Mouse (Mus musculus) heart, embryonic 11.5 days (tissue): Measurements from ENCODE around the gene Coq2. TPM values are rescaled to one million over a fixed set of nuclear protein-coding genes. Genes with fewer than 3 reads are reported as not detected.

Experiments used
- polyA plus RNA-seq: library from polyadenylated mRNA; unstranded; fragments of >200 nt; fragmentation: Nextera tagmentation; extraction: Ambion mirVana; gene quantifications from 2 replicates; pipeline ENCODE4 v1.2.1, GENCODE M21; 2014

The Coq2 gene
- polyA plus RNA-seq, 1 experiment from 2014 or later = 64.3 TPM

Other genes with a start within 250 kb of the Coq2 start
- gene Lin54, start 174.5 kb downstream of the Coq2 start, polyA plus RNA-seq = 13.0 and 14.1 TPM in 2 replicates
- gene Cops4, start 156.8 kb downstream of the Coq2 start, polyA plus RNA-seq = 165 and 180 TPM in 2 replicates
- 7.1 and 8.2 TPM in 2 replicates for gene Plac8, start 102.9 kb downstream of the Coq2 start, polyA plus RNA-seq
- gene Hpse, start 44.6 kb upstream of the Coq2 start, polyA plus RNA-seq = 1.1 and 1.7 TPM in 2 replicates
- 13.1 and 15.3 TPM in 2 replicates for gene Helq, start 123.5 kb upstream of the Coq2 start, polyA plus RNA-seq
- 137 and 158 TPM in 2 replicates for gene Mrps18c, start 123.5 kb upstream of the Coq2 start, polyA plus RNA-seq
- gene Abraxas1, start 145.8 kb upstream of the Coq2 start, polyA plus RNA-seq = 22.2 and 33.8 TPM in 2 replicates
- 6.9 and 7.4 TPM in 2 replicates for gene Gpat3, start 170.6 kb upstream of the Coq2 start, polyA plus RNA-seq